In genomic region chr11:109530030-109530429, GRCm38 (mm10) we compare ENCODE assay signal across 18 mouse cellular contexts. TPM values are rescaled to one million over a fixed set of nuclear protein-coding genes. Genes with fewer than 3 reads are reported as not detected.
DNase-seq lines count a peak whose midpoint lies in the region; ATAC-seq and TF ChIP-seq lines count a peak whose summit lies in the region.
"Had no signal": no experiment of that assay in that cellular context is flagged by ENCODE, and none has a peak within 500 bp of the region (broad histone marks: within the 10 kb centered on the region; RNA-seq: fewer than 3 reads in every experiment).

No protein-coding gene starts in this region.

- no peak for ATAC-seq in midbrain, embryonic 11.5 days (ENCODE audit: low FRiP score)
- ATAC-seq in midbrain, embryonic 15.5 days (replicated peaks) = no peak
- ATAC-seq: forebrain, embryonic 13.5 days; liver, embryonic 12.5 days had no signal

- TF ChIP-seq CTCF in layer of hippocampus, adult 2 months (conservative IDR thresholded peaks at IDR 0.05) = no peak

- H3K4me2 ChIP-seq in midbrain, embryonic 11.5 days = no peak overlapping the region
- H3K4me2 ChIP-seq in midbrain, embryonic 15.5 days = no peak overlapping the region
- H3K4me2 ChIP-seq: forebrain, embryonic 13.5 days; heart, embryonic 13.5 days; limb, embryonic 13.5 days; liver, embryonic 12.5 days had no signal

- WGBS in midbrain, embryonic 11.5 days = 91% methylated on average over 4 of the region's 4 CpGs
- WGBS in midbrain, embryonic 15.5 days = 87% methylated on average over 4 of the region's 4 CpGs

- no peak overlapping the region for H3K4me3 ChIP-seq in layer of hippocampus, adult 2 months
- no peak overlapping the region for H3K4me3 ChIP-seq in midbrain, embryonic 11.5 days (ENCODE audit: low read depth, low read length)
- no peak overlapping the region for H3K4me3 ChIP-seq in midbrain, embryonic 15.5 days
- H3K4me3 ChIP-seq: forebrain, embryonic 13.5 days; heart, adult 2 months; heart, embryonic 13.5 days; limb, embryonic 13.5 days; liver, embryonic 12.5 days had no signal

- no peaks in the 10 kb centered on the region for H3K4me1 ChIP-seq in midbrain, embryonic 11.5 days (ENCODE audit: control insufficient read depth, insufficient read depth, low read length)
- H3K4me1 ChIP-seq in midbrain, embryonic 15.5 days = no peaks in the 10 kb centered on the region
- H3K4me1 ChIP-seq: forebrain, embryonic 13.5 days; heart, embryonic 13.5 days; limb, embryonic 13.5 days had no signal

- peak; percentile 66 to 82 for DNase-seq in cerebellum, postnatal 10 days
- no peak for DNase-seq in cerebellum, adult 11 months
- peak; percentile 14 to 17 for DNase-seq in layer of hippocampus, adult 2 months (ENCODE audit: low spot score in 2 of 2)
- no peak for DNase-seq in layer of hippocampus, postnatal 10 days (ENCODE audit: low spot score in 2 of 2)
- peak; percentile 59 for DNase-seq in midbrain, embryonic 11.5 days (ENCODE audit: low spot score, missing footprints)
- DNase-seq in c-Kit-positive CD71-positive TER-119-positive erythroid progenitor cells, embryonic 14.5 days (ENCODE audit: low spot score) = no peak
- DNase-seq: gastrocnemius, postnatal 36 days; heart, adult 2 months; heart, postnatal 14 days; kidney, postnatal 10 days; lung, adult 2 months; thymus, adult 2 months; thymus, postnatal 4 days had no signal

- H3K27me3 ChIP-seq in midbrain, embryonic 11.5 days (ENCODE audit: control insufficient read depth, insufficient read depth, low read length) = no peaks in the 10 kb centered on the region
- no peaks in the 10 kb centered on the region for H3K27me3 ChIP-seq in midbrain, embryonic 15.5 days (replicated peaks)
- H3K27me3 ChIP-seq: forebrain, embryonic 13.5 days; heart, embryonic 13.5 days; limb, embryonic 13.5 days; liver, embryonic 12.5 days had no signal

- no peak overlapping the region for H3K27ac ChIP-seq in layer of hippocampus, adult 2 months
- no peak overlapping the region for H3K27ac ChIP-seq in midbrain, embryonic 11.5 days (ENCODE audit: low read depth, low read length)
- H3K27ac ChIP-seq in midbrain, embryonic 15.5 days = no peak overlapping the region
- H3K27ac ChIP-seq: forebrain, embryonic 13.5 days; heart, adult 2 months; heart, embryonic 13.5 days; limb, embryonic 13.5 days; liver, embryonic 12.5 days had no signal

- H3K9ac ChIP-seq in midbrain, embryonic 11.5 days (ENCODE audit: low read length) = no peak overlapping the region
- H3K9ac ChIP-seq in midbrain, embryonic 15.5 days = no peak overlapping the region
- H3K9ac ChIP-seq: forebrain, embryonic 13.5 days; heart, embryonic 13.5 days; limb, embryonic 13.5 days; liver, embryonic 12.5 days had no signal

- H3K36me3 ChIP-seq in midbrain, embryonic 11.5 days (ENCODE audit: control insufficient read depth, insufficient read depth, low read length) = no peaks in the 10 kb centered on the region
- no peaks in the 10 kb centered on the region for H3K36me3 ChIP-seq in midbrain, embryonic 15.5 days (replicated peaks)
- H3K36me3 ChIP-seq: heart, embryonic 13.5 days; limb, embryonic 13.5 days; liver, embryonic 12.5 days had no signal

- H3K9me3 ChIP-seq in midbrain, embryonic 11.5 days (ENCODE audit: control insufficient read depth, low read length) = no peaks in the 10 kb centered on the region
- H3K9me3 ChIP-seq in midbrain, embryonic 15.5 days = no peaks in the 10 kb centered on the region
- H3K9me3 ChIP-seq: forebrain, embryonic 13.5 days; heart, embryonic 13.5 days; liver, embryonic 12.5 days had no signal

RNA-seq across cellular contexts. Expression of gene Slc16a6, which starts 56.6 kb away (rescaled TPM):
- 1 to 10 TPM; 7.2 to 8.1 TPM for total RNA-seq in layer of hippocampus, adult 2 months (2021)
- total RNA-seq in layer of hippocampus, postnatal 10 days (2021) = 10 to 100 TPM; 11.4 to 14.9 TPM
- polyA plus RNA-seq in midbrain, embryonic 11.5 days (2014; fragmentation: Nextera tagmentation; extraction: Ambion mirVana) = 3.6 TPM in 2 replicates
- 4.1 and 4.3 TPM in 2 replicates for polyA plus RNA-seq in midbrain, embryonic 15.5 days (2015; fragmentation: Nextera tagmentation; extraction: Ambion mirVana)

RNA-seq across cellular contexts. Expression of gene Arsg, which starts 56.9 kb away (rescaled TPM):
- 10 to 100 TPM; 11.7 to 13.9 TPM for total RNA-seq in layer of hippocampus, adult 2 months (2021)
- 1 to 10 TPM; 6.6 to 9.1 TPM for total RNA-seq in layer of hippocampus, postnatal 10 days (2021)
- 2.9 and 4.7 TPM in 2 replicates for polyA plus RNA-seq in midbrain, embryonic 11.5 days (2014; fragmentation: Nextera tagmentation; extraction: Ambion mirVana)
- polyA plus RNA-seq in midbrain, embryonic 15.5 days (2015; fragmentation: Nextera tagmentation; extraction: Ambion mirVana) = 3.7 and 5.0 TPM in 2 replicates

Comparison
In these comparisons a context has a peak if more than half of its experiments do, and no peak if none do; other contexts are left out.
1. DNase-seq: peak in cerebellum, postnatal 10 days (2 of 2), layer of hippocampus, adult 2 months (2 of 2) and midbrain, embryonic 11.5 days (single experiment); none in cerebellum, adult 11 months (single experiment), layer of hippocampus, postnatal 10 days (0 of 2) and c-Kit-positive CD71-positive TER-119-positive erythroid progenitor cells, embryonic 14.5 days (single experiment).